Mouse (Mus musculus) midbrain, embryonic 15.5 days (tissue): Measurements from ENCODE around the gene Zbtb9. TPM values are rescaled to one million over a fixed set of nuclear protein-coding genes. Genes with fewer than 3 reads are reported as not detected.
"Not testable (repeated sequence)": the region's sequence is repeated elsewhere in the genome, so short reads cannot be mapped to it uniquely, and the experiment has no call there.

Experiments
- ATAC-seq: fragments of 200-750 bp; cut with Nextera tagmentation; replicated peaks from 2 replicates; pipeline ENCODE4 v1.8.0; 2017; ENCODE audit warnings: moderate TSS enrichment
- H3K27ac ChIP-seq: fragments of 300-500 bp; sonication (generic); 2 replicates; pipeline ENCODE4 v1.5.1; 2015; ENCODE audit warnings: mild to moderate bottlenecking, inconsistent platforms
- H3K27me3 ChIP-seq: fragments of 300-500 bp; sonication (generic); replicated peaks from 2 replicates; pipeline ENCODE4 v1.6.1; 2015; ENCODE audit warnings: inconsistent platforms
- H3K36me3 ChIP-seq: fragments of 300-500 bp; sonication (generic); replicated peaks from 2 replicates; pipeline ENCODE4 v1.6.1; 2015; ENCODE audit warnings: inconsistent platforms
- H3K4me1 ChIP-seq: fragments of 300-500 bp; sonication (generic); 2 replicates; pipeline ENCODE4 v1.6.1; 2015; ENCODE audit warnings: inconsistent platforms
- H3K4me2 ChIP-seq: fragments of 300-500 bp; sonication (generic); 2 replicates; pipeline ENCODE4 v1.6.1; 2015; ENCODE audit warnings: inconsistent platforms, mild to moderate bottlenecking, moderate library complexity
- H3K4me3 ChIP-seq: fragments of 300-500 bp; sonication (generic); 2 replicates; pipeline ENCODE4 v1.5.1; 2015; ENCODE audit warnings: mild to moderate bottlenecking, inconsistent platforms
- H3K9ac ChIP-seq: fragments of 300-500 bp; sonication (generic); 2 replicates; pipeline ENCODE4 v1.6.1; 2015; ENCODE audit warnings: mild to moderate bottlenecking, inconsistent platforms
- H3K9me3 ChIP-seq: fragments of 300-500 bp; sonication (generic); 2 replicates; pipeline ENCODE4 v1.6.1; 2016; ENCODE audit warnings: inconsistent platforms
- WGBS: fragments of 180-500 bp; shearing (Covaris S2); methylation state at CpG from one replicate; pipeline ENCODE4 v1.1.7; 2015; ENCODE audit warnings: mixed read lengths; 5-methylcytosine and 5-hydroxymethylcytosine counted together
- polyA plus RNA-seq: library from polyadenylated mRNA; unstranded; fragments of >200 nt; fragmentation: Nextera tagmentation; extraction: Ambion mirVana; gene quantifications from 2 replicates; pipeline ENCODE4 v1.2.1, GENCODE M21; 2015

The Zbtb9 gene
- 15.4 and 16.9 TPM in 2 replicates for polyA plus RNA-seq

DNA sequence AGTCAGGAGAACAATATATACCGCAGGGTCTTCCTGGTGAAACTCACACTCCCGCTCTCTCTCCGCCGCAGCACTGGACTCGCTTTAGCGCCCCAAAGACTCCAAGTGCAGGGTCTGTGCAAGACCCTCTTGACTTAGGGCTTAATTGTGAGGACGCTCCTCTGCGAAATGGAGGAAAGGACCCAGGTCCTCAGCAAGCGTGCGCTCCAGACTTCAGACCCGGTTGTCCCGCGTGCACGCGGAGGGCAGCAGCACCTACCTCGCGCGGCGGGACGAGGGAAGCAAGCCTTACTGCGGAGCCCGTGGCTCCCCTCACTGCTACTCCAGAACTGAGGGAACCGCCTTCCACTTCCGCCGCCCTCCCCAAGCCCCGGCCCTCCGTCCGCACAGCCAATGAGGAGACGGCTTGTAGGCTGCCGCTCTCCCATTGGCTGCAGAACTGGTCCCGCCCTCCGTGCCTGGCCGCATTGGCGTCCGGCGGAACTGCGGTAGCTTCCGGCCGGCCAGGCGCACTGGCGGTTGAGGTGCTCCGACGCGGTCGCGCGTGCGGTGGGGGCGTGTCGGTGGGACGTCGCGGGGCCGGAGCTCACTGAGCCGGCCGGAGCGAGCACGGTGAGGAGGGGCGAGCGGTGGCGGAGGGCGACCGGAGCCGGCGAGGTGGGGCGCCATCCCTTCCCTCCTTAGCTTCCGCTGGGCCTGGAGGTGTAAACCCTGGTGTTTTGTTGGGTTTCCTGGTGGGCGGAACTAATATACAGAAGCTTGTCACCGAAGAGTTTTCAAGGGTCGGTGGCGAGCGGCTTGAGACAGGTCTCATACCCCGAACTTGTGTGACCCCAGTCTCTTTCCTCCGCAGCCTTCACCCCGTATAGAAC, at the start of gene Zbtb9:
Gene Zbtb9, plus strand, starts transcription at position 465 of the 872 bp plus-strand sequence.
- H3K9ac ChIP-seq = peak within 1 kb of the TSS; percentile 70
- no peaks in the 10 kb centered on the region for H3K9me3 ChIP-seq
- peak; percentile 99 for ATAC-seq
- peak within 1 kb of the TSS; percentile 75 for H3K27ac ChIP-seq
- no peaks in the 10 kb centered on the region for H3K27me3 ChIP-seq
- H3K4me1 ChIP-seq = peaks cover 50% of the 10 kb centered on the region
- under 1% methylated on average over 75 of the region's 75 CpGs for WGBS
- H3K4me2 ChIP-seq = peak within 1 kb of the TSS; percentile 90
- peaks cover 27% of the 10 kb centered on the region for H3K36me3 ChIP-seq
- peak within 1 kb of the TSS; percentile 60 for H3K4me3 ChIP-seq

DNA sequence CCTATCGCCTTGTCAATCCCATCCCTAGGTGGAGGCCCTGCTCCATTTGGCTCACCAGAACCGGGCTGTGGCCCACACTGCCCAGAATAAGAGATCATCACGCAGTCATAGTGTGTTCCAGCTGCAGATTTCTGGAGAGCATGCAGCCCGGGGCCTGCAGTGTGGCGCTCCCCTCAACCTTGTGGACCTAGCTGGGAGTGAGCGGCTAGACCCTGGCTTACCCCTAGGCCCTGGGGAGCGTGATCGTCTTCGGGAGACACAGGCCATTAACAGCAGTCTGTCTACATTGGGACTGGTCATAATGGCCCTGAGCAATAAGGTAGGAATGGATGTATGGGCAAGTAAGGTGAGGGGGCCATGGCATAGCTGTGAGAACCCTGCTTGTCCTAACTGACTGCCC, 47.6 kb upstream of the Zbtb9 start:
- not testable (repeated sequence) for H3K27ac ChIP-seq, H3K4me2 ChIP-seq, H3K4me3 ChIP-seq, H3K9me3 ChIP-seq, ATAC-seq, H3K36me3 ChIP-seq, H3K4me1 ChIP-seq, H3K27me3 ChIP-seq, H3K9ac ChIP-seq
- WGBS = 94% methylated on average over 9 of the region's 9 CpGs

GRCm38 (mm10) chr17:26931795-26932194, 41.2 kb upstream of the Zbtb9 start:
- H3K4me3 ChIP-seq, H3K9me3 ChIP-seq, H3K27ac ChIP-seq, H3K9ac ChIP-seq, H3K27me3 ChIP-seq, H3K36me3 ChIP-seq, H3K4me2 ChIP-seq: not testable (repeated sequence)
- WGBS = 66% methylated on average over 7 of the region's 7 CpGs
- ATAC-seq = 0 out of 2 replicates have a peak, but pooled peaks have one; percentile 19
- peaks cover 20% of the 10 kb centered on the region for H3K4me1 ChIP-seq

DNA sequence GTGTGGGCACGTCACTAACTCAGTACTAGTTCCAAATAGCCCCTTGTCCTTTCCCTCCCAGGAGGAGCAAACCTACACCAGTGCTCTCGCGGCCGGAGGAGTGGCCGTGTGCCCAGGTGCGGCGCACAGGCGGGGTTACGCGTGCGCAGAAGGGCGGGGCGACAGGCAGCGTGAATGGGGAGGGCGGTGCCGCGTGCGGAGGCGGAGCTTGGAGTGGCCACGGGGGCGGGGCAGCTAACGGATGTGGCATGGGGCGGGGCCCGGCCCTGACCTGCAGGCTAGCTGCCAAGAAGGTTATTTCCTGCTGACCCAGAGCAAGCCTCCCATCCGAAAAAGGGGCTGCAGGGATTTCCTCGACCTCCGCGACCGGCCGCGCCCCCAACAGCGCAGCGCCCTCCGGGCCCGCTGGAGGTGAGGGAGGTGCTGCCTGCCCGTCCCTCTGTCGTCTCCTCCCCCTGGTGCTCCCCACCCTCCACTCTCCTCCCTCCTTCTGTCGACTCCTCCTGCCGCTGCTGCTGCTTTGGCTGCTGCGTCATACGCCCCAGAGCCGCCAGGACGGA, 40.0 kb upstream of the Zbtb9 start, which contains the start of gene Phf1:
Gene Phf1, plus strand, starts transcription at position 214 of the 560 bp plus-strand sequence.
- Histone ChIP-seq H3K4me1 (peaks cover 29% of the 10 kb centered on the region), H3K4me3 (peak within 1 kb of the TSS; percentile 91), H3K36me3 (0 out of 2 replicates have a peak, but pooled peaks cover 5% of the 10 kb centered on the region), H3K9me3 (no peaks in the 10 kb centered on the region), H3K27me3 (no peaks in the 10 kb centered on the region), H3K27ac (peak within 1 kb of the TSS; percentile 90), H3K4me2 (peak within 1 kb of the TSS; percentile 98), H3K9ac (peak within 1 kb of the TSS; percentile 94)
- ATAC-seq = peak; percentile 81
- under 1% methylated on average over 43 of the region's 43 CpGs for WGBS

DNA sequence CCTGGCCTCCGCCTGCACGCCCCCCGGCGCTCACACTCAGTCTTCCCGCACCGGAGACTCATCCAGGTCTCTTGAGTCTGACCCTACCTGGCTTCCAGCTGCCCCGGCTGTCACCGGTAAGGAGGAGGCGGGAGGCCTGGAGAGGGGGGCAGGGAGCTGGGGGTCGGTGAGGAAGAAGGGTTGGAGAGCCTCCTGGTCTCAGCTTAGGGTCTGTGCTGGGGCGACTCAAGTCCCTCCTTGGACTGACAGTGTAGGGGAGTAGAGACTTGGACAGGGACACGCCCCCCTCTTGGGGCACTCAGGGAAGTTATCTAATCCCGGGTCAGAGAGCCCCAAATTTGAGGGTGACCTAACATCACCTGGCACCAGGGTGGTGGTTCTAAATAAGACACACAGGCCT, 39.5 kb upstream of the Zbtb9 start:
- peaks cover 34% of the 10 kb centered on the region for H3K4me1 ChIP-seq
- 0 out of 2 replicates have a peak, but pooled peaks cover 5% of the 10 kb centered on the region for H3K36me3 ChIP-seq
- H3K4me3 ChIP-seq = peak overlapping the region; percentile 91
- H3K9ac ChIP-seq = peak overlapping the region; percentile 94
- WGBS = 11% methylated on average over 13 of the region's 13 CpGs
- H3K4me2 ChIP-seq = peak overlapping the region; percentile 98
- ATAC-seq = peak; percentile 30
- no peaks in the 10 kb centered on the region for H3K27me3 ChIP-seq
- no peaks in the 10 kb centered on the region for H3K9me3 ChIP-seq
- H3K27ac ChIP-seq = peak overlapping the region; percentile 90

GRCm38 (mm10) chr17:26933885-26934827, 38.8 kb upstream of the Zbtb9 start:
- Histone ChIP-seq H3K9ac (peak overlapping the region; percentile 94), H3K27ac (peak overlapping the region; percentile 90; the same call in 1 of the 2 replicates), H3K4me3 (peak overlapping the region; percentile 91), H3K36me3 (0 out of 2 replicates have a peak, but pooled peaks cover 5% of the 10 kb centered on the region), H3K27me3 (no peaks in the 10 kb centered on the region), H3K4me2 (peak overlapping the region; percentile 98), H3K4me1 (peaks cover 40% of the 10 kb centered on the region), H3K9me3 (no peaks in the 10 kb centered on the region)
- no peak for ATAC-seq
- 85% methylated on average over 16 of the region's 16 CpGs for WGBS

GRCm38 (mm10) chr17:26935027-26935426, 37.9 kb upstream of the Zbtb9 start:
- Histone ChIP-seq H3K36me3 (0 out of 2 replicates have a peak, but pooled peaks cover 5% of the 10 kb centered on the region), H3K4me2 (no peak overlapping the region), H3K9ac (no peak overlapping the region), H3K27ac (no peak overlapping the region), H3K4me1 (peaks cover 43% of the 10 kb centered on the region), H3K9me3 (no peaks in the 10 kb centered on the region), H3K27me3 (no peaks in the 10 kb centered on the region), H3K4me3 (no peak overlapping the region)
- 91% methylated on average over 9 of the region's 9 CpGs for WGBS
- ATAC-seq = no peak

DNA sequence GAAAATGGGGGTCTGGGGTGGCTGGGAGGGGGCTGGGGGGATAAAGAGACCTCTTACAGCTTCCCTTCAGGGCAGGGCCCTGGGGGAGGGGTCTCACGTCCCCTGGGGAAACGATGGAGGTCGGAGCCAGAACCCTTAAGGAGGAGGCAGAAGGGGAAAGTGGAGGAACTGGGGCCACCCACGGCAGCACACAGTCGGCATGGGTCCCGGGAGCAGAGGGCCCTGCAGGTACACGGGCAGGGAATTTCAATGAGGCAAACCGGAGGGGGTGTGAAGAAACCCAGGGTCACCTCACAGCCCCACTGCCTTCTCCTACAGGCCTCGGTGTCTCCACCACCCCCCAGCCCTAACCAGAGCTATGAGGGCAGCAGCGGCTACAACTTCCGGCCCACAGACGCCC, 36.5 kb upstream of the Zbtb9 start:
- no peaks in the 10 kb centered on the region for H3K9me3 ChIP-seq
- 0 out of 2 replicates have a peak, but pooled peaks cover 5% of the 10 kb centered on the region for H3K36me3 ChIP-seq
- H3K9ac ChIP-seq = no peak overlapping the region
- peaks cover 53% of the 10 kb centered on the region for H3K4me1 ChIP-seq
- no peak for ATAC-seq
- H3K4me2 ChIP-seq = no peak overlapping the region
- no peak overlapping the region for H3K27ac ChIP-seq
- H3K4me3 ChIP-seq = no peak overlapping the region
- 82% methylated on average over 10 of the region's 12 CpGs for WGBS
- H3K27me3 ChIP-seq = no peaks in the 10 kb centered on the region

- no peak for ATAC-seq
- H3K9me3 ChIP-seq = no peaks in the 10 kb centered on the region
- H3K4me2 ChIP-seq = no peak overlapping the region
- no peak overlapping the region for H3K4me3 ChIP-seq
- 0 out of 2 replicates have a peak, but pooled peaks cover 5% of the 10 kb centered on the region for H3K36me3 ChIP-seq
- H3K4me1 ChIP-seq = peaks cover 54% of the 10 kb centered on the region
- no peak overlapping the region for H3K27ac ChIP-seq
- no peaks in the 10 kb centered on the region for H3K27me3 ChIP-seq
- WGBS = 88% methylated on average over 15 of the region's 15 CpGs
- no peak overlapping the region for H3K9ac ChIP-seq
Observed at GRCm38 (mm10) chr17:26936921-26937695, 35.9 kb upstream of the Zbtb9 start.

DNA sequence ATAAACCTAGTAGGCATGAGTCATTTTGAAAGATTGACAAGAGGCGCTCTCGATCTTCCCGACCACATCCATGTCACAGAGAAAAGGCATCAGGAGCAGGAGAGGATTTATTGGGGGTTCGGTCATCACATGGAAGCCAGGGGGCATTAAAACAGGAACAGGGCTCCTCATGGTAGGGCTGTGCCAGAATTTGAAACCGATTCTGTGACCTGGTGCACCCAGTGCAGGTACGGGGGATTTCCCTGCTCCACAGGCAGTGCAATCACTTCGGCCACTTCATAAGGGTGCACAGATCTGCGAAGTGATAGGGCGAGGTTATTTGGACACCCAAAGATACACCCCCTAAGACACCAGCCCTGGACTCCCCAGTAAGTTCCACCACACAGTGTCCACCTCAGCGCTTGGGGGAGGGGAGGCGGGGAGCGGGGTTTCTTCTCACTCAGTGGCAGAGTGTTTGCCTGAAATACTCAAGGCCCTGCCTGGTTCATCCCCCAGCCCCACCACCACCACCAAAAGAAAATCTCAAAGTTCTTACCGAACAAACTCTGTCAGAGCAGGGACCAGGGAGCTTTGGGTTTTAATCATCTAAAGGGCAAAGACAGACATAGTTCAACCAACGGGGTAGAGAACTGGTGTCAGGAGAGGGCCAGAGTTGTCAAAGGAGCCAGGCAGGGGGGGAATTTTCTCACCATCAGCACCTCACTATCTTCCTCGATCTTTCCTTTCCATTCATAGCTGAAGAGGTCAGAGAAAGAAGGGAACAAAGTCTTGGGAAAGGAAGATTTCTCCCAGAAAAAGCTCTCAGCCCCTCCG, 34.9 kb upstream of the Zbtb9 start:
- Histone ChIP-seq H3K27me3 (no peaks in the 10 kb centered on the region), H3K36me3 (0 out of 2 replicates have a peak, but pooled peaks cover 5% of the 10 kb centered on the region), H3K4me3 (peak overlapping the region; percentile 81), H3K9me3 (no peaks in the 10 kb centered on the region), H3K27ac (no peak overlapping the region; the same call in 1 of the 2 replicates), H3K9ac (peak overlapping the region; percentile 62), H3K4me1 (peaks cover 59% of the 10 kb centered on the region), H3K4me2 (peak overlapping the region; percentile 98)
- no peak for ATAC-seq
- WGBS = 65% methylated on average over 16 of the region's 16 CpGs
